Mouse (Mus musculus) heart, adult 2 months (tissue): Measurements from ENCODE around the gene Spa17.

ENCODE experiments used
- CTCF ChIP-seq: fragments of 200-600 bp; IDR thresholded peaks from 2 replicates; pipeline ENCODE4 v1.8.1; 2022; ENCODE audit warnings: antibody characterized with exemption, mild to moderate bottlenecking, moderate library complexity
- EP300 ChIP-seq: fragments of 200-500 bp; IDR thresholded peaks from 2 replicates; pipeline ENCODE4 v1.6.1; 2011; ENCODE audit warnings: low read depth, low read length, control low read depth; ENCODE audit not compliant: insufficient read depth

GRCm38 (mm10) chr9:37614316-37614715, 794 bp upstream of the Spa17 start:
- TF ChIP-seq CTCF (no peak), EP300 (no peak)
